ENCODE assay signal across 10 mouse cellular contexts in the genomic region with DNA sequence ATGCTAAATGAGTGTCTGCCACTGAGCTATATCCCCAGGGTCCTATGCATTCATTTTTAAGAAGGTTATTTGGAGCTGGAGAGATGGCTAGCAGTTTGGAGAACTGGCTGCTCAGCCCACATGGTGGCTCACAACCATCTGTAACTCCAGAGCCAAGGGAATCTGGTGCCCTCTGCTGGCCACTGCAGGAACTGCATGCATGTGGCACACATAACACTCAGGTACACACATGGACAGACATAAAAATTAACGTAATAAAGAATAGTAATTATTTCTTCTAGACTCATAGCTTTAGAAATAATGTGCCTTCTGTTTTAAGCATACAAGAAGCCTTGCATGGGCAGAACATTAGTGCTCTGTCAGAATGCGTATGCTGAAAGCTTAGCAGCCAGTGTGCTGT.
DNase-seq lines count a peak whose midpoint lies in the region; ATAC-seq lines count a peak whose summit lies in the region.
"Had no signal": no experiment of that assay in that cellular context is flagged by ENCODE, and none has a peak within 500 bp of the region (broad histone marks: within the 10 kb centered on the region; RNA-seq: fewer than 3 reads in every experiment).

No protein-coding gene starts in this region.

- H3K27me3 ChIP-seq in midbrain, embryonic 11.5 days (ENCODE audit: control insufficient read depth, insufficient read depth, low read length): no peaks in the 10 kb centered on the region
- H3K27me3 ChIP-seq in midbrain, embryonic 10.5 days (ENCODE audit: low read depth, poor library complexity, severe bottlenecking): no peaks in the 10 kb centered on the region
- H3K27me3 ChIP-seq: heart, embryonic 13.5 days; midbrain, embryonic 13.5 days had no signal

- no peak overlapping the region for H3K4me2 ChIP-seq in midbrain, embryonic 11.5 days
- H3K4me2 ChIP-seq: heart, embryonic 13.5 days; midbrain, embryonic 13.5 days had no signal

- no peaks in the 10 kb centered on the region for H3K4me1 ChIP-seq in midbrain, embryonic 11.5 days (ENCODE audit: control insufficient read depth, insufficient read depth, low read length)
- no peaks in the 10 kb centered on the region for H3K4me1 ChIP-seq in midbrain, embryonic 10.5 days
- H3K4me1 ChIP-seq: heart, embryonic 13.5 days; midbrain, embryonic 13.5 days had no signal

- WGBS in midbrain, embryonic 11.5 days: 94% methylated on average over 2 of the region's 2 CpGs
- 95% methylated on average over 2 of the region's 2 CpGs for WGBS in midbrain, embryonic 10.5 days

- ATAC-seq in midbrain, embryonic 11.5 days (ENCODE audit: low FRiP score): no peak
- ATAC-seq: midbrain, embryonic 13.5 days had no signal

- no peaks in the 10 kb centered on the region for H3K36me3 ChIP-seq in midbrain, embryonic 11.5 days (ENCODE audit: control insufficient read depth, insufficient read depth, low read length)
- no peaks in the 10 kb centered on the region for H3K36me3 ChIP-seq in midbrain, embryonic 10.5 days
- H3K36me3 ChIP-seq: heart, embryonic 13.5 days; midbrain, embryonic 13.5 days had no signal

- H3K9me3 ChIP-seq in midbrain, embryonic 11.5 days (ENCODE audit: control insufficient read depth, low read length): peaks cover 5% of the 10 kb centered on the region; the same call in 1 of the 2 replicates
- peaks cover 16% of the 10 kb centered on the region; the same call in 1 of the 2 replicates for H3K9me3 ChIP-seq in midbrain, embryonic 10.5 days (replicated peaks)

- no peak overlapping the region for H3K4me3 ChIP-seq in midbrain, embryonic 11.5 days (ENCODE audit: low read depth, low read length)
- H3K4me3 ChIP-seq in midbrain, embryonic 10.5 days: no peak overlapping the region
- H3K4me3 ChIP-seq: heart, embryonic 13.5 days; midbrain, embryonic 13.5 days had no signal

- no peak overlapping the region for H3K9ac ChIP-seq in midbrain, embryonic 11.5 days (ENCODE audit: low read length)
- H3K9ac ChIP-seq: heart, embryonic 13.5 days; midbrain, embryonic 13.5 days had no signal

- H3K27ac ChIP-seq in midbrain, embryonic 11.5 days (ENCODE audit: low read depth, low read length): no peak overlapping the region
- no peak overlapping the region for H3K27ac ChIP-seq in midbrain, embryonic 10.5 days (replicated peaks)
- H3K27ac ChIP-seq: heart, embryonic 13.5 days; midbrain, embryonic 13.5 days had no signal

- peak; percentile 29 for DNase-seq in embryo, embryonic 10.5 days (ENCODE audit: low spot score)
- no peak for DNase-seq in embryo, embryonic 11 days
- peak; percentile 74 for DNase-seq in midbrain, embryonic 11.5 days (ENCODE audit: low spot score, missing footprints)
- no peak for DNase-seq in midbrain, embryonic 10.5 days (ENCODE audit: low spot score)
- peak; percentile 20 for DNase-seq in c-Kit-positive CD71-positive TER-119-negative erythroid progenitor cells, embryonic 14.5 days (ENCODE audit: low read depth)
- DNase-seq in testis, postnatal 14 days (ENCODE audit: low spot score): peak; percentile 48
- no peak for DNase-seq in yolk sac, embryonic 10.5 days (ENCODE audit: low spot score)
- no peak for DNase-seq in gastrocnemius, adult 18-20 months (ENCODE audit: low spot score)

Comparison
In these comparisons a context has a peak if more than half of its experiments do, and no peak if none do; other contexts are left out.
1. DNase-seq: peak in embryo, embryonic 10.5 days (single experiment), midbrain, embryonic 11.5 days (single experiment), c-Kit-positive CD71-positive TER-119-negative erythroid progenitor cells, embryonic 14.5 days (single experiment) and testis, postnatal 14 days (single experiment); none in embryo, embryonic 11 days (single experiment), midbrain, embryonic 10.5 days (single experiment), yolk sac, embryonic 10.5 days (single experiment) and gastrocnemius, adult 18-20 months (single experiment).